Mouse (Mus musculus): Measurements from ENCODE around the gene Lyzl4.

- no peak for TF ChIP-seq CTCF (IDR thresholded peaks at IDR 0.05; ENCODE audit: borderline replicate concordance, control insufficient read depth, extremely low read depth, insufficient read depth, low read length, poor library complexity)
- no peak for TF ChIP-seq POLR2A (IDR thresholded peaks at IDR 0.05; ENCODE audit: control insufficient read depth, extremely low read depth, insufficient read depth, low read length, poor library complexity)
Measured at GRCm38 (mm10) chr9:121630627-121631026, 11.3 kb downstream of the Lyzl4 start.

Data from thymus, adult 2 months (tissue).